Mouse (Mus musculus): ENCODE data around the gene Ppp2r3a. TPM values are rescaled to one million over a fixed set of nuclear protein-coding genes. Genes with fewer than 3 reads are reported as not detected.

Gene Ppp2r3a
- polyA plus RNA-seq, 1 experiment from 2014 or later = 11.5 TPM

GRCm38 (mm10) chr9:101072506-101072905, 179.1 kb downstream of the Ppp2r3a start:
- 35% methylated on average over 5 of the region's 5 CpGs for WGBS
- Histone ChIP-seq H3K27me3 (replicated peaks) (no peaks in the 10 kb centered on the region), H3K4me2 (peak overlapping the region; percentile 60; the same call in 1 of the 2 replicates), H3K4me3 (replicated peaks) (no peak overlapping the region), H3K27ac (no peak overlapping the region), H3K9me3 (no peaks in the 10 kb centered on the region), H3K36me3 (no peaks in the 10 kb centered on the region), H3K4me1 (no peaks in the 10 kb centered on the region), H3K9ac (no peak overlapping the region)
- no peak for ATAC-seq (ENCODE audit: insufficient read depth, low FRiP score, low read depth)

- Histone ChIP-seq H3K27ac (no peak overlapping the region), H3K9me3 (no peaks in the 10 kb centered on the region), H3K9ac (no peak overlapping the region), H3K4me1 (no peaks in the 10 kb centered on the region), H3K27me3 (replicated peaks) (no peaks in the 10 kb centered on the region), H3K36me3 (no peaks in the 10 kb centered on the region), H3K4me3 (replicated peaks) (no peak overlapping the region), H3K4me2 (no peak overlapping the region)
- 93% methylated on average over 3 of the region's 3 CpGs for WGBS
- no peak for ATAC-seq (ENCODE audit: insufficient read depth, low FRiP score, low read depth)
Observed at GRCm38 (mm10) chr9:101069781-101070180, 181.8 kb downstream of the Ppp2r3a start.

- no peak overlapping the region for H3K9ac ChIP-seq
- no peak overlapping the region for H3K4me3 ChIP-seq (replicated peaks)
- 71% methylated on average over 3 of the region's 3 CpGs for WGBS
- H3K9me3 ChIP-seq = no peaks in the 10 kb centered on the region
- H3K4me1 ChIP-seq = no peaks in the 10 kb centered on the region
- H3K27me3 ChIP-seq (replicated peaks) = no peaks in the 10 kb centered on the region
- H3K36me3 ChIP-seq = no peaks in the 10 kb centered on the region
- no peak overlapping the region for H3K4me2 ChIP-seq
- no peak for ATAC-seq (ENCODE audit: insufficient read depth, low FRiP score, low read depth)
- H3K27ac ChIP-seq = no peak overlapping the region
Observed at GRCm38 (mm10) chr9:101065076-101065602, 186.5 kb downstream of the Ppp2r3a start.

- ATAC-seq (ENCODE audit: insufficient read depth, low FRiP score, low read depth) = no peak
- WGBS = 59% methylated on average over 6 of the region's 6 CpGs
- no peaks in the 10 kb centered on the region for H3K4me1 ChIP-seq
- H3K9me3 ChIP-seq = no peaks in the 10 kb centered on the region
- H3K27me3 ChIP-seq (replicated peaks) = no peaks in the 10 kb centered on the region
- no peak overlapping the region for H3K4me3 ChIP-seq (replicated peaks)
- H3K36me3 ChIP-seq = no peaks in the 10 kb centered on the region
- H3K9ac ChIP-seq = no peak overlapping the region
- no peak overlapping the region for H3K27ac ChIP-seq
- H3K4me2 ChIP-seq = no peak overlapping the region
Observed at GRCm38 (mm10) chr9:101062253-101062780, 189.3 kb downstream of the Ppp2r3a start.

GRCm38 (mm10) chr9:101061035-101061434, 190.6 kb downstream of the Ppp2r3a start:
- no peaks in the 10 kb centered on the region for H3K4me1 ChIP-seq
- H3K27me3 ChIP-seq (replicated peaks) = no peaks in the 10 kb centered on the region
- H3K27ac ChIP-seq = no peak overlapping the region
- no peaks in the 10 kb centered on the region for H3K9me3 ChIP-seq
- H3K36me3 ChIP-seq = no peaks in the 10 kb centered on the region
- H3K9ac ChIP-seq = no peak overlapping the region
- WGBS = 58% methylated on average over 11 of the region's 11 CpGs
- no peak for ATAC-seq (ENCODE audit: insufficient read depth, low FRiP score, low read depth)
- H3K4me3 ChIP-seq (replicated peaks) = no peak overlapping the region
- no peak overlapping the region for H3K4me2 ChIP-seq

- no peak for ATAC-seq (ENCODE audit: insufficient read depth, low FRiP score, low read depth)
- no peaks in the 10 kb centered on the region for H3K27me3 ChIP-seq (replicated peaks)
- H3K4me2 ChIP-seq = no peak overlapping the region
- no peak overlapping the region for H3K9ac ChIP-seq
- H3K9me3 ChIP-seq = no peaks in the 10 kb centered on the region
- no peaks in the 10 kb centered on the region for H3K36me3 ChIP-seq
- no peaks in the 10 kb centered on the region for H3K4me1 ChIP-seq
- no peak overlapping the region for H3K27ac ChIP-seq
- H3K4me3 ChIP-seq (replicated peaks) = no peak overlapping the region
- 92% methylated on average over 4 of the region's 4 CpGs for WGBS
Observed at GRCm38 (mm10) chr9:101057156-101057555, 194.4 kb downstream of the Ppp2r3a start.

Other genes starting within 250 kb of the Ppp2r3a start
- 24.6 and 26.3 TPM in 2 replicates for gene Pccb, start 216.9 kb downstream of the Ppp2r3a start, polyA plus RNA-seq (2015; fragmentation: Nextera tagmentation; extraction: Ambion mirVana)
- gene Msl2, start 177.7 kb downstream of the Ppp2r3a start, polyA plus RNA-seq (2015; fragmentation: Nextera tagmentation; extraction: Ambion mirVana) = 5.3 and 6.3 TPM in 2 replicates

All from stomach, embryonic 15.5 days (tissue).